Mouse (Mus musculus): ENCODE results near the gene Ift74.

- no peak for TF ChIP-seq POLR2A (IDR thresholded peaks at IDR 0.05; ENCODE audit: low read depth, low read length)
- TF ChIP-seq CTCF (IDR thresholded peaks at IDR 0.05; ENCODE audit: extremely low read depth, insufficient read depth, insufficient read length, insufficient replicate concordance), result no peak
Observed at GRCm38 (mm10) chr4:94649920-94650319, 35.6 kb downstream of the Ift74 start, which contains the start of gene Lrrc19.
